Mouse (Mus musculus) adrenal gland, postnatal 36 days (tissue): ENCODE data around the gene Myod1. TPM values are rescaled to one million over a fixed set of nuclear protein-coding genes. Genes with fewer than 3 reads are reported as not detected.

Source experiments
- DNase-seq, 2 experiments: peaks; one replicate each; pipeline ENCODE4 v3.0.0; 2021; ENCODE audit warnings: mixed read lengths in 1 of 2
- total RNA-seq, 2 experiments: library from RNA; stranded (reverse); gene quantifications; 2 replicates each; pipeline ENCODE4 v1.2.3; 2021

Gene Myod1
- total RNA-seq, 2 experiments from 2014 or later: not detected

DNA sequence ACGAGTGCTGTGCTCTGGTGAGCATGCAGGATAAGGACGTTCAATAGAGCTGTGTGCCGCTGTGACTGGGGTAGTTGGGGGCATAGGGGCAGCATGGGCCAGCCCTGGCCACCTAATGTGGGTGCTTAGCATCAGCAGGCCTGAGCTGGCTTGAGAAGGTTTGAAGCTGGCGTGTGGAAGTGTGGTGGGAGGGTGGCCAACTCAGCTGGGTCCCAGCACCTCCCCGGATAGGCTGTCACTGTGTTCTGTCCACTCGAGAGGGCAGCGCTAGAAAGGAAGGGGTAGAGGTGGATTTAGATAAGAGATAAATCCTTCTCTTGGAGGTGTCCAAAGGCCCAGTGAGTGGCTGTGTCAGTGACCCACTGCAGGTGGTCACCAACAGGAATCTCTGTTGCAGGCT is 41.2 kb downstream of the Myod1 start:
- DNase-seq: no peak

DNA sequence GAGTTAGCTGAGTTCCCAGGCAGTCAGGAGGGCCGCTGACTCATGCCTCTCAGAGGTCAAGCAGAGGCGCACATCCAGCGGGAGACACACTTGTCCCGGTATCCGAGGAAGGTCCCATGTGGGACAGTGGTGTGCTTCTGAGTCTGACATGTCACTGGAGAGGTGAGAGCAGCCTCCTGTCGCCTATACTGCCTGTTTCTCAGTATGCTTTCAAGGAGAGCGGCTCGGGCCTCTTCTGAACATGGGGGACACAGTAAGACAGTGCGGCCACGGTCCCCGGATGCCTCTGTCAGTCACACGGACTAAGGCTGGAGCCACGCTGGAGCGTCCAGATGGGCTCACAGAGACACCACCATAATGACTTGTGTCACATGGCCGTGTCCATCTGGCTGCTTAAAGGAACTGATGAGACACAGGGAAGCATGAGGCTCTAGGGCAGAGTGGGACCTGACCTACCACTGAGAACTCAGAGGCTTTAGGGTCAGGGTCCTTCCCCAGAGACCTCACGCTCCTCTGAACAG is 41.9 kb downstream of the Myod1 start:
- peak; percentile 4 to 11 for DNase-seq

DNA sequence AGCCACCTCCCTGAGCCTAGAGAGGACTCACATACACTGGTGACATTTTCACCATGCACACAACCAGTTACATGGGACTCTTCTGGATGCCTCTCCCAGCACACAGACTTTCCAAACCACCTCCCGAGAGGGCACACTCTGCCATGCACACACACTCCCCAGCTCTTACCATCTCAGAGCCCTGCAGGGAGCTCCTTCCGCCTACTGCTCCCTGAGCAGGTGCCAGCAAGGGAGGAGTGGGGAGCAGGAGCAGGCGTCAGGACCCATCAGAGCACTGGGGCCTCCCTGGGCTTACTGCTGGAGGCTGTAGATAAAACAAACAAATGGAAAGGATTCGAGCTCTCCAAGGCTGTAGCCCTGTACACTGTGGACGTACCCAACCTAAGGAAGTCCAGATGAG is 45.3 kb downstream of the Myod1 start:
- DNase-seq: no peak

DNA sequence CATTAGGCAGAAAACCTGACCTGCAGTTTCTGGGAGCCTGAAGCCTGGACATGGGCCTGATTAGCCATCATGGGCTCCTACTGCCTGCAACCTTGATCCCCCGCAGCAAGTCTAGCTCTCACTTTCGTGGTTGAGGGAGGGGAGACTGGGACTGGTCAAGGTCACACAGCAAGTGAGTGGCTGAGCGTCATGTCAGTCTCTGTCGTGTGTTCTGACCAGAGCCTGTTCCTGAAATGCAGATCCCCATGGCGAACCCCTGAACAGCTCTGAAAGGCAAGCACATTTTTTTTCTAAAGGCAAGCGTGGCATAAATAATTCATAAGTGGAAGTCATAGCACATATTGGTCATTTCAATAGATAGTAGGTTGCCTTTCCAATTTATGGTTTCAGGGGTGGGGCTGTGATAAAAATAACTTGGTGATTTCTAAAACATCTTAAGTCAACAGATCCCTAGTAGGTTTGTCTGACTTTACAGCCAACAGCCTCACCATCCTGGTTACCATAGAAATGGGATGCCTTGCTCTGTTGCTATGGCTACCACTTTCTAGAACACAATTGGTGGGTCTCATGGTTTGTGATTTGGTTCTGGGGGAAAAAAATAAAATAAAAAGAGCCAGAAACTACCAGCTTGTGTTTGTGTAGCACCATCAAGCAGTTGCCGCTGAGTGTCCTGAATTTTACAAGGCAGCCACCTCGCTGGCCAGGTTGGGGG is 45.9 kb downstream of the Myod1 start:
- DNase-seq: no peak

DNA sequence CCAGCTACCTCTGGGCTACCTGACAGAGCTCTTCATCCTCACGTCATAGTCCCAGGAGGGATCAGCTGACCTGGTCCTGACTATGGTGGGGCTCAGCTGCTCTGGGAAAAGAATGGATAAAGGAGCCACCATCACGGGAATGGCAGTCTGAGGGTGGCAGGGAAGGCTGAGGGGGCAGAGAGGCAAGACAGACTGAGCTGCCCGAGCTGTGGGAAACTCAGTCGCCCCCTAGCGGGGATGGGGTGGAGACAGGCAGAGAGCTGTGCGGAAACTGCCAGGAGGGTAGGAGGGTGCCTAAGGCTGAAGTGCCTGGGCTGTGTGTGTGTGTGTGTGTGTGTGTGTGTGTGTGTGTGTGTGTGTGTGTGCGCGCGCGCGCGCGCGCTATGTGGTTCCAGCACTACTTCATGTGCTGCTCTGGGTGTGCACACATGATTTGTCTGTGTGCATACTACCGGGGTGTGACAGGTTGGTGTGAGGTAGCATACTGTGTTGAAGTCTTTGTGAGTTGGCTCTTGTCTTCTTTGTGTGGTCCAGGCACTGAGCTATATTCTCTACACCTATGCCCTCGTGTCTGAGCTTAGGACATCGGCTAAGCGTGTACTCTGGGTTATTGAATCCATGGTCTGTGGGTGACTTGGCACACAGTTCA is 46.6 kb downstream of the Myod1 start:
- DNase-seq: peak; percentile 67 to 80

DNA sequence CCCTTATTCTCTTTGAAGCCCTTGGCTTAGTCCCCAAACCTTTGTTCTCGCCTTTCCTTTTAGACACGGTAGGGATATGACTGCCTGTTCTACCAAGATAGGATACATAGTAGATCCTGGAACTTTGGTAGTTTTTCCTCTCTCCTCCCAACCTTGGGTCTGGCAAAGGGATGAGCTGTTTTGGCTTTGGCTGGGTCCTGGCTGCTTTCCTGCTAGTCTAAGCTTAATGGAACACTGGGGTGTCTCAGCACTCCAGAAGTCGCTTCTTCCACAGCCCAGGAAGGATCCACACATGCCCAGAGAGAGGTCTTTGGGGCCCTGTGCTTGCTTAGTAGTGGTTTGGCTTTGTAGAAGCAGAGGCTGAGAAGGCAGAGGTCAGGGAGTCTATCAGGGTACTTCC is 47.7 kb downstream of the Myod1 start:
- no peak for DNase-seq

DNA sequence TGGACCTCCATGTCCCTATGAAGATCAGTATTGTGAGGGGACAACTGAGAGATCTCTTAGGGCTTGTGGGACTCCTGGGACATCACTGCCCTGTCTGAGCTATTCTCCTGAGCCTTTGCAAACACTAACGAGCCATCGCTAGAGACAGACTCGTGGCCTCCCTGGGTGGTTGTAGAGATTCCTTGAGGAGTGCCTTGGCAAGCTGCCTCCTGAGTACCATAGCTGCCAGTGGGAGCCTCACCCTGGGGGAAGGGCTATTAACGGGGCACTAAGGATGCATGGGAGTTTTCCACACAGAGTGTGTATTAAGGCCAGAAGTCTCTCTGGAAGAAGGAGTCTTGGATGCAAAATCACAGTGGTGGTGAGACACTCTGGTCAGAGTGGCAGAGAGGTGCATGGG is 48.7 kb downstream of the Myod1 start:
- no peak for DNase-seq

Other genes with a start within 250 kb of the Myod1 start
- 1 to 10 TPM; 1.6 to 1.7 TPM for gene Abcc8, start 196.4 kb upstream of the Myod1 start, total RNA-seq
- 1 to 10 TPM; 2.8 to 3.2 TPM for gene Ush1c, start 138.0 kb upstream of the Myod1 start, total RNA-seq
- 1 to 10 TPM in 1 of 2 experiments, not detected in 1; 2.9 TPM for gene Otog, start 135.5 kb upstream of the Myod1 start, total RNA-seq
- under 1 TPM; 0.13 to 0.16 TPM for gene Kcnc1, start 20.0 kb downstream of the Myod1 start, total RNA-seq